Mouse (Mus musculus) left cerebral cortex, adult 9 months (tissue): ENCODE data around the gene Gsk3b.
"Not testable (repeated sequence)": the region's sequence is repeated elsewhere in the genome, so short reads cannot be mapped to it uniquely, and the experiment has no call there.

Experiments
- DNase-seq, 2 experiments: peaks; one replicate each; pipeline ENCODE4 v3.0.0; 2022; ENCODE audit warnings: low spot score in 2 of 2

Gene Gsk3b

GRCm38 (mm10) chr16:38100569-38100968 is 11.8 kb downstream of the Gsk3b start:
- DNase-seq = no peak

DNA sequence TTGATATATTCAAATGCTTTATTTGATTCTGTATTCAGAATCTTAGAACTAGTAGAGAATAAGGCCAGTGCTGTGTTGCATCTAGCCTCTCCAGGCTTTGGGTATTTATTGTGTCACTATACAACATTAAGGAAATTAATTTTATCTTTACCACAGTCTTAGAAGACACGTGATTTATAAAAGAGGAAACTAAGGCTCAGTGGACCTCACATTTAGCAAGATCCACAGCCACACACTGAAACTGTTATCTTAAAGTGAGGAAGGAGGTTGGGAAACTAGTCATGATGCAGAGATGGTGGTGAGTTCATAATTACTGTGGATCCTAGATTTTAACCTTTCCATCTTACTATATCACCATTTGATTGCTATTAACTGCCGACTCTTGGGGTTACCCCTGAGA is 16.7 kb downstream of the Gsk3b start:
- no peak for DNase-seq

DNA sequence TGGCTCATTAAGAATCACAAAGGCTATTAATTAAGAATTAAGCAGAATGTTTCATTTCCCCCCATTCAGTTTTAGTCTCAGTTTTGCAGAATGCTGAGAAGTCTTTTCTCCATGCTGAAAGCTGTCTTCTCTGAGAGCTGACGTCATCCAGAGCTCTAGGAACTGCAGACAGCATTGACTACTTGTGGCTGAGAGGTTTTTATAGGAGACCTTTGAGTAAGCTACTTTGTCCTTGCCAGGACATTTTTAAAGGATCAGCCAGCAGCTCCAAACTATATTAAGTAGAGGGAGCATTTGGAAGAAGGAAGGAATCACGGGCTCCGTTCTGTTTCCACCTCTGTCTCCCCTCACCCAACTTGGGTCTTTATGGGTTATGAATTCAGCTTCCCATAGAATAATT is 17.7 kb downstream of the Gsk3b start:
- no peak for DNase-seq

GRCm38 (mm10) chr16:38110001-38110400 is 21.2 kb downstream of the Gsk3b start:
- no peak for DNase-seq

GRCm38 (mm10) chr16:38110575-38110974 is 21.8 kb downstream of the Gsk3b start:
- DNase-seq = no peak

DNA sequence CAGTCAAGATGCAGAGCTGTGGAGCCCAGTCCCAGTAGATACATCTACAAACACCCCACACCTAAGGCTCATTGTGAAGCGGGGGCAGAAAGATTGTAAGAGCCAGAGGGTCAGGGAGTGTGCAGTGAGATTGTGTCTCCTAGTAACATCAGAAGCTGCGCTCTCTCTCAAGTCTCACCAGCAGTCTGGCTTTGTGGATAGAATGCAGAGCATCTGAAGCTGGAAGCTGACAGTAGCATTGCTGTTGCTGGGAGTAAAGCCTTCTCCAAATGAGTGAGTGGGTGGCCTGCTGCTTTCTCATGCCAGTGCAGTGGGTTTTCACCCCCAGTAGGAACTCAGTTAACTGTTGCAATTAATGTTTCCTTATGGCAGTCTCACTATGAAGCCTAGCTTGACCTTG is 25.3 kb downstream of the Gsk3b start:
- DNase-seq = no peak

DNA sequence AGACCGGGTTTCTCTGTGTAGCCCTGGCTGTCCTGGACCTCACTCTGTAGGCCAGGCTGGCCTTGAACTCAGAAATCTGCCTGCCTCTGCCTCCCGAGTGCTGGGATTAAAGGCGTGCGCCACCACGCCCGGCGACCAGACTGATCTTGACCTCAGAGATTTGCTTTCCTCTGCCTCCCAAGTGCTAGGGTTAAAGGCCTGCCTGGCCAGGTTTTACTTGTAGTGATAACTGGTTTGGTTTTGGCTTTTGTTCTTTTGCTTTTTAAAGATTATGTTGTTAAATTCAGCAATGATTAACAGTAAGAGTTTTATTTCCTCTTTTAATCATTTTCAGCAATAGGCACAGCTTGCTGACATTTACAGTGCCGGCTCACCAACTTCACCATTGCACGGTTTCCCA is 29.1 kb downstream of the Gsk3b start:
- DNase-seq = not testable (repeated sequence)

DNA sequence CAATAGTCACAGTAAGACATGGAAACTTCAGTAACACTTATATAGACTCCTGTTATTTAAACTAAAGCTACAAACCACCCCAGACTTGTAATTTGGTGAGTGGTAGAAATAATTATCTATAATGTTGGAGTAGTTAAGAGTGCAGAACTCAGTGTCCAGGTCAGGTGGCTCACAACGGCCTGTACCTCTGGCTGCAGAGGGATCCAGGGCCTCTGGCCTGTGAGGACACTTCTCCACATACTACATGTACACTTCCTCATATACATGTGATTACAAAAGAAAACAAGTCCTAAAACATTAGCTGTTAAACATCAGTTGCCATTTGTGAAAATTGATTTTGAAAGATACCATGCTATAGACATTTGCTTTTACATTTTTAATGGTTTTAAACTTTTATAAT is 29.9 kb downstream of the Gsk3b start:
- no peak for DNase-seq

DNA sequence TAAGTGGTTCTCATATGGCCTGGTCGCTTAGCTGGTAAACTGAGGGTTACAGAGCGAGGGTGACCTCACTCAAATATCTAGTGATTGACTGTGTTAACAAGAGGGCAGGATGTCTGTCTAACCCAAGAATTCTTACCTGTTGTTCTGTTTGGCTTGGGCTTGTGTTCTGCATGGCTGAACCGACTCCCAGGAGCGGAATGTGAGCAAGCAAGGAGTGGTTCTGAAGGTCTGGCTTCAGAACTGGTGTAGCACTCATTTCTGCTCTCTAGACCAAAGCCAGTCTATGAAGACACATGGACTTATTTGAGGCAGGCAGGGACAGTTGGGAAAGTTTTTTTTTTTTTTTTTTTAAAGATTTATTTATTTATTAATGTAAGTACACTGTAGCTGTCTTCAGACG is 30.5 kb downstream of the Gsk3b start:
- DNase-seq = no peak

GRCm38 (mm10) chr16:38129171-38129570 is 40.4 kb downstream of the Gsk3b start:
- no peak for DNase-seq

DNA sequence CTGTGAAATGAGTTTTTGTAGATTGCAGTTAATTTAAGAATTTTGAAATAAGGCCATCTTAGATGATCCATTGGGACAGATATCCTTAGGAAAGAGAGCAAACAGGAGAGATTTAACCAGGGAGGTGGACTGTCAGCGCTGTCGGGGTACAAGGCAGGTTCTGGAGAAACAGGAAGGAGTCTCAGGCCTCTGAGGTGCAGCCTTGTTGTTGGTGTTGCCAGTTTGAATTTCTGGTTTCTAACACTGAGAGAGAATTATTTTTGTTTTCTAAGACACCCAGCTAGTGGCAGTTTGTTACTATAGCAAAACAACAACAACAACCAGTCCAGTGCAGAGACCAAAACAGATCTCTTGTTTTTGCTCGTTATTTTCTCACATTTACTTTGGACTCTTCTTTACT is 42.2 kb downstream of the Gsk3b start:
- no peak for DNase-seq

DNA sequence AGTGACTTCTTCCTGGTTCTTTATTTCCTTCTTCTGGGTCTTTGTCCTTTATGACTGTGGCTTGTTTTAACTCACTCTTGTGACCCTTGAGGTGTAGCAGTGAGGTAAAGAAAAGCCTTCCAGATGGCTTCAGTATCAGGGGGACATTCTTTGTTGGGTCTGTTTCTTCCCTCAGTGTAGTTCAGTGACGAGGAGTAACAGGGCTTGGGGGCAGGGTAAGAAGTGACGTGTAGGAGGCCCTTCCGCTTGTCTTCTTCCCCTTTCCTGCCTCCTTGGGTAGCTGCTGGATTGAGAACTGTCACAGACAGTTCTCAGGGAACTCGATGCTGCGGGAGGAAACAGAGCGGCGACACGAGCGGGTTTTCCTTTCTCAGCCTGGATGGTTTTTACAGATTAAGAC is 43.0 kb downstream of the Gsk3b start:
- no peak for DNase-seq

- no peak for DNase-seq
Measured at GRCm38 (mm10) chr16:38132210-38132609, 43.4 kb downstream of the Gsk3b start.

- DNase-seq = no peak
Measured at GRCm38 (mm10) chr16:38137296-38137695, 48.5 kb downstream of the Gsk3b start.

- no peak for DNase-seq
Measured at GRCm38 (mm10) chr16:38144898-38145297, 56.1 kb downstream of the Gsk3b start.

- DNase-seq = no peak
Measured at GRCm38 (mm10) chr16:38150555-38150954, 61.8 kb downstream of the Gsk3b start.

DNA sequence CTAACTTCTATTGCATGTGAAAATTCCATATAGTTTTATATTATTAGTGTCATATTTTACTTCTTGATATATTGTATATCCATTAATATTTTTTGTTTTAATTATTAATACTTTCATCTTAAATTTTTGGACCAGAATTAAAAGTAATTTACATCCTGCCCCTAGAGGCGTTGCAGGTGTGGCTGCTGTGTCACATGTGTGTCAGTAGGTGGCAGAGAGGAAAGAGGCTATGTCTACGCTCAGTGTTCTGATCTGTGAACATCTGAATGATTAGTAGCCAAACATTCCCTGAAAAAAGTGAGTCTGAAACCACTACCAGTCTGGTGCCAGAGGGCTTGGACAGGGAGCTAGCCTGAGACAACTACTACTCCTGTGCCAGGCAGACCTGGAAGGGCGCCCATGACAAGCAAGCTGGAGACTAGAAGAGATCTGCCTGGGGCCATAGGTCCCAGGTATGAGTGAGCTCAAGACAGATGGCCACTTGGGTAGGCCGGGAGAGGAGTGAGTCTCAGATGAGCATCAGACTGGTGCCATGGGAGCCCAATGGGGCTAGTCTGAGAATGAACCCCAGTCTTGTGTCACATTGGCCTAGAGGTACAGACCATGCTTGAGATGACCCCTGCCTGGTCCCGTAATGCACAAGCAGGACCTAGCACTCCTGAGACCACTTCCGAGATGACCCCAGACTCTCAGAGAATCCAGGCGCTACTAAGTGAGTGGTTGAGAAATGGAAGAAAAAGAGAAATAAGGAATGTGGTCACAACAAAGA is 69.2 kb downstream of the Gsk3b start:
- DNase-seq = no peak

DNA sequence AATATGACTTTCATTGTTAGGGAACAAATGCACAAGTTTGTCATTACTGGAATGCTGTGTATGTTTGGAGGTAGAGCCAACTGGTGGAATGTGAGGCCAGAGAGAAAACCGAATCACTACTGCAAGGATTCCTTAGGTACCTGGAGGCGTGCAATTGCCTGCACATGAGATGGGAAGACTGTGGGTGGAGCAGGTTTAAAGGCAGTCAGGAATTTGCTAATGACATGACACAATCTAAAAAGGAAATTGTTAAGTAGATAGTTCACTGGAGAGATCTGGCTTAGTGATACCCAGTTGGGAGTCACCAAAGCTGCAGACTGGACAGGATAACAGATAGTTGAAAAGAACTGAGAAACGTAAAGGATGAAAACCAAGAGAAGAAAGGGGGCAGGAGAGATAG is 73.2 kb downstream of the Gsk3b start:
- DNase-seq = no peak

GRCm38 (mm10) chr16:38164811-38165591 is 76.2 kb downstream of the Gsk3b start:
- no peak for DNase-seq

DNA sequence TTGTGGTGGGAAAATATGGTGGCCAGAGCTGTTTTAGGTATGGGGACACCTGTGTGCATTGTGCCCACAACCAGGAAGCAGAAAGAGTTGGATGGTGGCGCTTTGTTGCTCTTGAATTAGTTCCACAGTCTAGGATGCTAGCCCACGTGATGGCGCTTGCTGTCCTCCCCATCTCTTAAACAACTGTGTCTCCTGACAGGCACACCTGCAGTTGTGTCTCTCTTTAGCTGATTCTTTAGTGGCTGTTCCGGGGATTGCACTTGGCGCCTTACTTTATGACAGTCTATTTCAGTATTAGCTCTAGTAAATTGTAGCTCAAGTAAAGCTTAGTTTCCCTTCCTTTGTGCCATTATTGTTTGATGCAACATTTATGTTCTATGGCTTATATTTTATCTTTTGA is 80.2 kb downstream of the Gsk3b start:
- no peak for DNase-seq

DNA sequence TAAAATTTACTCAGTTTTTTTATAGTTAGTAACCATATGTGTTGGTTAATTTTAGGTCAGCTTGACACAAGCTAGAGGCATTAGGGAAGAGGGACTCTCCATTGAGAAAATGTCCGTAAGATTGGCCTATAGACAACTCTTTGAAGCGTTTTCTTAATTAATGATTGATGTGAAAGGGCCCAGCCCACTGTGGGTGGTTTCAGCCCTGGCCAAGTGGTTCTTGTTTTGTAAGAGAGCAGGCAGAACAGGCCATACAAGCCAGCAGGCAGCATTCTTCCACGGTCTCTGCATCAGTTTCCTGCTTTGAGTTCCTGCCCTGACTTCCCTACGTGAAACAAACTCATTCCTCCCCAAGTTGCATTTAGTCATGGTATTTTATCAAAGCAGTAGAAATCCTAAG is 90.3 kb downstream of the Gsk3b start:
- no peak for DNase-seq

DNA sequence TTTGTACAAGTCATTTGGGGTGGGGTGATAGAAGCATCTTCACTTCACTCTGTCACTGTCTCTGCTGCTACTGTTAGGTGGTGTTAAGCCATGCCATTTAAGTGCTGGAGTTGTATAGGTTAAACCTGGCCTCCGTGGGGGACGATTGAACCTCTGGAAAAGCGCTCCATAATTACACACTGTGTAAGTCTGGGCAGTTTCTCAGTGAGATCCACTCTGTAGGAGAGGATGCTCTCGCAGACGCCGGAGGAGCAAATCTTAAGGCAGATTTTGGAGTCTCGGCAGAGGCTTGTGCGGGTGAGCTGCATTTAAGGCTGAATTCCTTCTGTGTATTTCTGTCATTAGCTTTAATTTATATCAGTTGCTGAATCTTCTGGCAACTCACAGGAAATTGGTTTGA is 92.6 kb downstream of the Gsk3b start:
- no peak for DNase-seq

GRCm38 (mm10) chr16:38184657-38185269 is 96.0 kb downstream of the Gsk3b start:
- DNase-seq = no peak
